Mouse (Mus musculus) small intestine, adult 2 months (tissue): Measurements from ENCODE around the gene Ugt1a6b.

Experiments
- CTCF ChIP-seq: fragments of 200-500 bp; IDR thresholded peaks from 2 replicates; pipeline ENCODE4 v1.5.1; 2012; ENCODE audit warnings: low read depth, mild to moderate bottlenecking, control low read depth, inconsistent platforms, low read length, moderate library complexity, mixed read lengths; ENCODE audit not compliant: insufficient replicate concordance, insufficient read length; ENCODE audit errors: extremely low read depth
- POLR2A ChIP-seq: fragments of 200-500 bp; IDR thresholded peaks from 2 replicates; pipeline ENCODE4 v1.6.1; 2012; ENCODE audit warnings: low read depth, mild to moderate bottlenecking, control low read depth, inconsistent platforms, low read length, moderate library complexity

GRCm38 (mm10) chr1:88197443-88197842 lies 94.4 kb downstream of the Ugt1a6b start:
- no peak for TF ChIP-seq CTCF
- TF ChIP-seq POLR2A: no peak
